Mouse (Mus musculus): ENCODE data around the gene Tle2. TPM values are rescaled to one million over a fixed set of nuclear protein-coding genes. Genes with fewer than 3 reads are reported as not detected.

Tle2 gene
- total RNA-seq (2023): 0.95 and 1.5 TPM in 2 replicates

DNA sequence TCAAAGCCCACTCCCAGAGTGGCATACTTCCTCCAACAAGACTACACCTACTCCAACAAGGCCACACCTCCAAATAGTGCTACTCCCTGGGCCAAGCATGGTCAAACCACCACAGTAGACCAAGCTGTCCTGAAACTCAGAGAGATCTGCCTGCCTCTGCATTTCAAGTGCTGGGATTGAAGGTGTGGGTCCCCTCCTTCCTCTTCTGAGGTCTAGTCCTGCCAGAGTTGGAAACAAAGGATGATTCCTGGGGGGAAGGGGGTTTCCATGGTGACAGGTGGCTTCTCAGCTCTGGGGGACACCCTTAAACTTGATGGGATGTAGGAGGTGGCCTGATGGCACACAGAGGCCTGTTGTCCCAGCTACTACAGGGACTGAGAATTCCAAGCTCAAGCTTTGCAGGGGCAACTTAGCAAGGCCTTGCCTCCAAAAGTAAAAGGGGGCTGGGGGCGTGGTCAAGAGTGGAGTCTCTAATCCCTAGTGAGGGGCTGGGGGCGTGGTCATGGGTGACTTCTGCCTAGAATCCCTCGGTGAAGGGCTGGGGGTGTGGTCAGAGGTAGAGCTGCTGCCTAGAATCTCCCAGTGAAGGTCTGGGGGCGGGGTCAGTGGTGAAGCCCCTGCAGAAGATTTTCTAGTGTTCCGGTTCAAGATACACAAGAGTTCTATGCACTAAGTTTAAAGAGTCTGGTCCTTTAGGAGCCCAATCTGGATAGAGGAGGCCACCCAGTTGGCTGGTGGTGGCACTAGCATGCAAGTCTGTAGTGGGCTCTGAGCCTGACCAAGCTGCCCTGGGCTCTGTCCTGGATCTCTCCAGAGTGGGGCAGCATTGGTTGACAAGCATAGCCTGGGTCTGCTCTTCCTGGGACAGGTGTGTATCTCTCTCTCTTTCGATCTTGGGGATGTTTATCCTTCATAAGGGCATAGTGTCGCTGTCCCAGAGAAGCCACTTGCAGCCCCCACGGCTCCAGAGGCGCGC lies at the start of gene Tle2:
Tle2 (plus strand) TSS at position 481 of the 976 bp plus-strand sequence.

DNA sequence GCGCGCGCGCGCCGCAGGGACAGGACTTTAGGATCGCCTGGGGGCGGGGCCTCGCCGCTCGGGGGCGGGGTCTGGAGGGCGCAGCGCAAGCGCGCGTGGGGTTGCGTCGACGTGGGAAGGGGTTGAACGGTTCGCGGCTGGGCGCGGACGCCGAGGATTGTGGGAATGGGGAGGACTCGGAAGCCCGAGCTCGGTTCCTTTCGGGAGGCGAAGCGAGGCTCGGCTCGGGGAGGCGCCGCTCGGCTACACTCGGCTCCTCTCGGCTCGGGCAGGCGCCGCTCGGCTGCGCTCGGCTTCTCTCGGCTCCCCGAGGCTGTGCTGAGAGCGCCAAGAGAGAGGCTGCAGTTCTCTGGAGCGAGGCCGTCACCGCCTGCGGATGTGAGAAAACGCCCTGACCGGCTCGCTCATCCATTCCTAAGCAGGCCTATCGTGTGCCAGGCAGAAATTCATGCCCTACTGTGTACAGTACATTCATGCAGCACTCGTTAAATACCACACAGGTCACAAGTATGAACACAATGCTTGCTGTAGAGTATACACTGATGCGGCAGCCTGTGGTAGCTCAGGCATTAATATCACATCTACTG lies 29.1 kb upstream of the Tle2 start, which contains the start of gene Gna11:
Gna11 (minus strand) TSS at position 30 of the 587 bp plus-strand sequence.

GRCm38 (mm10) chr10:81559163-81559626 lies 15.2 kb upstream of the Tle2 start, which contains the start of gene Aes:
Gene Aes, plus strand, starts transcription at chr10:81559488.

GRCm38 (mm10) chr10:81600738-81601203 lies 26.4 kb downstream of the Tle2 start, which contains the start of gene Tle6:
Gene Tle6, minus strand, starts transcription at chr10:81601073.

DNA sequence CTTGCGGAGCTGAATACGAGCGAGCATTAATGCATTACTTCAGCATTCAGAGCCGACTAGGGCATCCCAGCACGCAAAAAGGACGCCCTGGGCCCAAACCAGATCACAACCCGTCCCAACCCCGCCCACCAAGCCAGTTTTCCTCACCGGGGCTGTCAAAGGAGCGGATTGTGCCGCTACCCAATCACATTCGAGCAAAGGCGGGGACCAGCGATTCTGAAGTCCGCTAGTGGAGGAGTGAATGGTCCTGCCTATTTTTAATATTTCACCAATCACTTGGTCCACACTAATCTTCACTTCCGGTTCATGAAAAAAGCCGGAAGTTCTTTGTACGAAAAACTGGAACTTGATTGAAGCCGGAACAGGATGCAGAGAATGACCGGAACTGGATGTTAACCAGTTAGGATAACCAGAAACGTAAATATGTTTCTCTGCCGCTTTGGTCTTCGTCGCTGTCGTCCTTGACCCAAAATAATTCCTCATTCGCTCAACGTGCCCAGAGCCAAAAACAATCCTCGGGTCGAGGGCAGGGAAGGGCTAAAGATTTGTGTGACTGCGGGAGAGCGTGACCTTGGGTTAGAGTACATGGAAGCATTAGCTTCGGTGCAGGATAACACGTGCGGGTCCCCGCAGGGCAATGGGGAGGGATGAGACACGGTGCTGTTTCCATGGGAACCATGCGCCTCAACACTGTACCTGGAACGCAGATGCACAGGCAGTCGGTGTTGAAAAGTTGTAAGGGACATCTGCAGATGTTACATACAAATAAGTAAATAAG lies 31.8 kb downstream of the Tle2 start, which contains the start of gene BC025920:
BC025920 (plus strand) TSS at position 297 of the 778 bp plus-strand sequence.

DNA sequence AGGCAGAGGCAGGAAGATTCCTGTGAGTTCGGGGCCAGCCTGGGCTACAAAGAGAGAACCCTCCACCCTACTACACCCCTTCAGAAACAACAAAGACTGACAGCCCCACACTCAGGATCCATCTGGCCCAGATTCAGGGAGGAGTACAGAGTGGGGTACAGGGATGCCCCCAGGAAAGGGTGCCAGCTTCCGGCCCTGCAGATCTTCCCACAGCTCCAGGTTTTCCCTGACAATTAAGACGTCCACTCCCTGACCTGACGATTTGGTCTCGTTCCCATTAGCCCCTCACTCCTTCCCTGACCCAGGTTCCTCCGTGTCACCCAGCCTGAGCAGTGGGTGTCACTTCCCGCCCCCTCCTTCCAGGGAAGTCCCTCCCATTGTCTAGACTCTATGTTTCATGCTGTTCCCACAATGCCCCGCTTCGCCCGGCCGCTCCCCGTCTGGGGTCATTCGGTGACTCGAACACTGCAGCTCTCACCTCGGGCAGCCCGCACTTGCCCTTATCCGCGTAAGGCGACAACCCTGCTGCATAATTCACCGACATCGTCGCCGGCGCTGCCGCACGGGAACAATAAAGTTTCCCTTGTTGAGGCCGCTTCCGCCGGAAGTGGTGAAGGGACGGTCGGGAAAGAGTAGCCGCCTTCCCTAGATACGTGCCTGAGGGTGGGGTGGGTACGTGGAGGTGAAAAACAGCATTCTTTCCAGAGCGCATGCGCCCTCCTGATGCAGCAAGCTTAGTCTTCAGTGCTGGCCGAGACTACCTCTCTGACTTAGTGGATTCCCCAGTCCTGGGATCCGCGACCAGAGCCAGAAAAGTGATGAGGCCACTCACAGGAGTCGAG lies 52.9 kb downstream of the Tle2 start, which contains the start of gene Sirt6:
Sirt6 (minus strand) TSS at position 804 of the 842 bp plus-strand sequence.

DNA sequence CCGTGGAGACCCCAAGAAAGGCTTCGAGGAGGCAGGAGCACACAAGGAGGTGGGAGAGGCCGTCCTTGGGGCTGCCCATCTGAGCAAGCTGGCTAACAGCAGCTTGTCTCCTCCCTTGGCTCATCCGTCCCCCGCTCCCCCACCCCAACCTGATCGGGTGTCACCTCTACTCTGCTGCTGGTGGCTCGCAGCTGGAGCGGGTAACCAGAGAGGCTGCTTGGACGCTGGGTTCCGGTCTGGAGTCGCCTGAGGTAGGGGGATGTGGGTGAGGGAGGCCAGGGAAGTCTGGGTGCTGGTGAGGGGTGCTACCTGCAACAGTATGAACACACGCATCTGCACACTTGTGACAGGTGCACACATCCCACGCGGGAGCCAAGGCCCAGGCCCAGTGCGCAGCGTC lies 54.0 kb downstream of the Tle2 start, which contains the start of gene Ankrd24:
Ankrd24 (plus strand) TSS at position 151 of the 400 bp plus-strand sequence.

Other genes starting within 250 kb of the Tle2 start
- gene Tbxa2r, start 245.8 kb upstream of the Tle2 start, total RNA-seq (2023): 0.47 TPM in 1 of 2 replicates, not detected in the other
- gene Gipc3, start 231.3 kb upstream of the Tle2 start, total RNA-seq (2023): not detected in 2 replicates
- gene Hmg20b, start 224.1 kb upstream of the Tle2 start, total RNA-seq (2023): 38.3 and 47.1 TPM in 2 replicates
- gene Mfsd12, start 217.1 kb upstream of the Tle2 start, total RNA-seq (2023): 26.6 and 28.7 TPM in 2 replicates
- gene 4930404N11Rik, start 208.7 kb upstream of the Tle2 start, total RNA-seq (2023): 6.0 and 7.1 TPM in 2 replicates
- gene Fzr1, start 196.0 kb upstream of the Tle2 start, total RNA-seq (2023): 50.3 and 54.1 TPM in 2 replicates
- 22.1 and 26.0 TPM in 2 replicates for gene Dohh, start 190.1 kb upstream of the Tle2 start, total RNA-seq (2023)
- gene Gm48551, start 190.1 kb upstream of the Tle2 start, total RNA-seq (2023): 2.0 and 2.2 TPM in 2 replicates
- 0.91 TPM in 1 of 2 replicates, not detected in the other for gene Gm48552, start 185.6 kb upstream of the Tle2 start, total RNA-seq (2023)
- gene Smim24, start 181.5 kb upstream of the Tle2 start, total RNA-seq (2023): 5.1 and 6.8 TPM in 2 replicates
- 60.2 and 61.9 TPM in 2 replicates for gene Nfic, start 118.9 kb upstream of the Tle2 start, total RNA-seq (2023)
- not detected in 2 replicates for gene Celf5, start 91.9 kb upstream of the Tle2 start, total RNA-seq (2023)
- 94.5 and 145 TPM in 2 replicates for gene Ncln, start 78.2 kb upstream of the Tle2 start, total RNA-seq (2023)
- 74.1 and 98.5 TPM in 2 replicates for gene S1pr4, start 74.4 kb upstream of the Tle2 start, total RNA-seq (2023)
- 27.7 and 31.6 TPM in 2 replicates for gene Gna15, start 50.3 kb upstream of the Tle2 start, total RNA-seq (2023)
- 6.3 and 7.7 TPM in 2 replicates for gene Gna11, start 29.4 kb upstream of the Tle2 start, total RNA-seq (2023)
- gene Aes, start 15.1 kb upstream of the Tle2 start, total RNA-seq (2023): 259 and 315 TPM in 2 replicates
- gene Tle6, start 26.5 kb downstream of the Tle2 start, total RNA-seq (2023): 2.5 and 3.8 TPM in 2 replicates
- 0.69 and 0.82 TPM in 2 replicates for gene BC025920, start 31.7 kb downstream of the Tle2 start, total RNA-seq (2023)
- gene Sirt6, start 53.2 kb downstream of the Tle2 start, total RNA-seq (2023): 9.8 and 10.9 TPM in 2 replicates
- 0.25 and 0.52 TPM in 2 replicates for gene Ankrd24, start 54.0 kb downstream of the Tle2 start, total RNA-seq (2023)
- gene Gm10778, start 74.5 kb downstream of the Tle2 start, total RNA-seq (2023): 0.35 TPM in 1 of 2 replicates, not detected in the other
- 1.5 and 5.1 TPM in 2 replicates for gene Zfp433, start 130.3 kb downstream of the Tle2 start, total RNA-seq (2023)
- not detected in 2 replicates for gene Gm3055, start 196.6 kb downstream of the Tle2 start, total RNA-seq (2023)
- 0.38 and 0.39 TPM in 2 replicates for gene Gm4767, start 237.6 kb downstream of the Tle2 start, total RNA-seq (2023)